Mouse (Mus musculus): Measurements from ENCODE around the gene Flnb. TPM values are rescaled to one million over a fixed set of nuclear protein-coding genes. Genes with fewer than 3 reads are reported as not detected.

The Flnb gene
- polyA plus RNA-seq, 1 experiment from 2014 or later, result 9.2 TPM

DNA sequence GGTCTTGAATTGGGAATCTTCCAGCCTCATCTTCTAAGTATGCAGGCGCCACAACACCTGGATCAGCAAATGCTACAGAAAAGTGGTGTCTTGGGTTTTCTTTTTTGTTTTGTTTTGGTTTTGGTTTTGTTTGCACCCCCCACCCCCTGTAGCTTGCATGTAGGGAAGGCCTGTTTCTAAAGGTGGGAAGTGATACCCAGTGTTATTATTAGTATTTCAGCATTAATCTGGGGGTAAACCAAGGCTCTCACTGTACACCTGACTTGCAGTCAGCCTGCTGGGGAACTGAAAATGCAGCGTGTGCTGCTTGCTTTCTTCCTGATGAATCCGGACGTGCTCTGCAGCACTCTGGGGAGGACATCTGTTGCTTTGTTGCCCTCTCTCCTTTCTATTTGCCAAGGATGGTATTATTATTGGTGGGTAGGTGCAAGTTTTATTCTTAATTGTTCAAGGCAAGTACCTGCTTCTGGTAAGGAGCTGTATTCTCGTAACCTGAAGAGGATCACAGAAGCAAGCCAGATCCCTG lies 20.9 kb downstream of the Flnb start:
- H3K4me2 ChIP-seq (ENCODE audit: low read depth, low read length), result no peak overlapping the region
- no peak overlapping the region for H3K9ac ChIP-seq (ENCODE audit: low read length)
- H3K27ac ChIP-seq (ENCODE audit: low read length), result no peak overlapping the region
- ATAC-seq (replicated peaks; ENCODE audit: extremely low read depth, insufficient read depth, low FRiP score), result no peak
- H3K4me1 ChIP-seq (ENCODE audit: control insufficient read depth, insufficient read depth, low read length), result peaks cover 7% of the 10 kb centered on the region; the same call in 1 of the 2 replicates
- H3K4me3 ChIP-seq (ENCODE audit: low read length), result no peak overlapping the region
- WGBS, result 79% methylated on average over 5 of the region's 5 CpGs
- H3K27me3 ChIP-seq (ENCODE audit: control insufficient read depth, insufficient read depth, low read length), result no peaks in the 10 kb centered on the region
- no peaks in the 10 kb centered on the region for H3K9me3 ChIP-seq (replicated peaks; ENCODE audit: control insufficient read depth, low read length)
- no peaks in the 10 kb centered on the region for H3K36me3 ChIP-seq (ENCODE audit: control insufficient read depth, insufficient read depth)

DNA sequence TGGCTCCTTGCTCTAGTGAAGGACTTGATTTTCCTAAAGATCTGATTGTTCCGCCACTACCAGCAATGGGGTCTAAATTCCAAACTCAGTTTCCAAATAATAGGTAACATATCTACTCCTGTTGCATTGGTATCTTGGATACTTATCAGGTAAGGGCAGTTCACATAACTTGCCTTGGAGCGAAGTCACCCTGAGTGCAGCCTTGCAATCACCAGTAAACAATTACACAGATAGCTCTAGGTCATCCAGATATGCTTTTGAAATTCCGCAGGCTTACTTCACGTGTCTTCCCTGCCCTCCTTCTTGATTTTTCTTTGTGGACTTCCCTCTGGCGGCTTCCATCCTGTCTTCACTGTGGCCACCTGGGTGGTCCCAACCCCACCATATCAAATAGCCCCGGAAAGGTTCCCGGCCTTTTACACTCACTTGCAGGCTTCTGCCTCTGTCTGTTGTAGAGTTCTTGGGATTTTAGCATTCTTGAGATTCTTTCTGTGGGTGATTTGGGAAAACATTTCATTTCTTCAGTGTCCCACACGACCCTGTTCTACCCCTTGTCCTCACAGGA lies 22.3 kb downstream of the Flnb start:
- WGBS, result 56% methylated on average over 8 of the region's 8 CpGs
- Histone ChIP-seq H3K4me3 (ENCODE audit: low read length) (no peak overlapping the region), H3K4me2 (ENCODE audit: low read depth, low read length) (no peak overlapping the region), H3K27me3 (ENCODE audit: control insufficient read depth, insufficient read depth, low read length) (no peaks in the 10 kb centered on the region), H3K27ac (ENCODE audit: low read length) (no peak overlapping the region), H3K4me1 (ENCODE audit: control insufficient read depth, insufficient read depth, low read length) (peaks cover 7% of the 10 kb centered on the region; the same call in 1 of the 2 replicates), H3K36me3 (ENCODE audit: control insufficient read depth, insufficient read depth) (no peaks in the 10 kb centered on the region), H3K9me3 (replicated peaks; ENCODE audit: control insufficient read depth, low read length) (no peaks in the 10 kb centered on the region), H3K9ac (ENCODE audit: low read length) (no peak overlapping the region)
- no peak for ATAC-seq (replicated peaks; ENCODE audit: extremely low read depth, insufficient read depth, low FRiP score)

DNA sequence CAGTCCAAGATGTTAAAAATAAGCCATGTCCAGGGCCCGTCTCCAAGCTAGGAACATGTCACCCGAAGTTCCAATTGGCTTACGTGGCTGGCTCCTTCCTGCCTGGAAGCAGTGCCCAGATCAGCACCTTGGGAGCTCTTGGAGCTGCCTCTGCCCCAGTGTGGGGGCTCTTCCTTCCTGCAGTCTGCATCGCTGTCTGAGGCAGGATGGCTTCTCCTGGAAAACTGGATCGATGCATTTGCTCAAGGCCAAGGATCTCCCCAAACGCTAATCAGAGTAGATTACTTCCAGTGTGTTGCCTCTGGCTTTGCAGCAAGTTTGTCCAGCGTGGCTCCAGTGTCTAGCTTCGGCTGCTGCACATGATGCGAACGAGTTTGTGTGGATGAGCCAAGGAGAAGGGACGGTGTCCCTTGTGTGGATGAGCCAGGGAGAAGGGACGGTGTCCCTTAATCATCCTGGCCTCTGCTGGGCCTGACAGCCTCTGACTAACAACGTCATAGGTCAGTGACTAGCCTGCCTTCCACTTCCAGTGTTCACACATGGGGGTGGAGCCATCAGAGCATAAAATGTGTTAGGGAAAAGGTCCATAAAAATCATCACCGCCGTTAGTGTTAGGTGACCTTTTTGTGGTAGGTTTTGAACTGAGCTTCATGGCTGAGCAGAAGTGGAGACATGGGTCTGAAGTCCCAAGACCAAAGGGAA lies 25.0 kb downstream of the Flnb start:
- Histone ChIP-seq H3K4me1 (ENCODE audit: control insufficient read depth, insufficient read depth, low read length) (peaks cover 11% of the 10 kb centered on the region), H3K27me3 (ENCODE audit: control insufficient read depth, insufficient read depth, low read length) (no peaks in the 10 kb centered on the region), H3K4me2 (ENCODE audit: low read depth, low read length) (no peak overlapping the region), H3K36me3 (ENCODE audit: control insufficient read depth, insufficient read depth) (no peaks in the 10 kb centered on the region), H3K9ac (ENCODE audit: low read length) (no peak overlapping the region), H3K4me3 (ENCODE audit: low read length) (no peak overlapping the region), H3K9me3 (replicated peaks; ENCODE audit: control insufficient read depth, low read length) (no peaks in the 10 kb centered on the region), H3K27ac (ENCODE audit: low read length) (peak overlapping the region; percentile 41; the same call in 1 of the 2 replicates)
- no peak for ATAC-seq (replicated peaks; ENCODE audit: extremely low read depth, insufficient read depth, low FRiP score)
- WGBS, result 64% methylated on average over 15 of the region's 15 CpGs

DNA sequence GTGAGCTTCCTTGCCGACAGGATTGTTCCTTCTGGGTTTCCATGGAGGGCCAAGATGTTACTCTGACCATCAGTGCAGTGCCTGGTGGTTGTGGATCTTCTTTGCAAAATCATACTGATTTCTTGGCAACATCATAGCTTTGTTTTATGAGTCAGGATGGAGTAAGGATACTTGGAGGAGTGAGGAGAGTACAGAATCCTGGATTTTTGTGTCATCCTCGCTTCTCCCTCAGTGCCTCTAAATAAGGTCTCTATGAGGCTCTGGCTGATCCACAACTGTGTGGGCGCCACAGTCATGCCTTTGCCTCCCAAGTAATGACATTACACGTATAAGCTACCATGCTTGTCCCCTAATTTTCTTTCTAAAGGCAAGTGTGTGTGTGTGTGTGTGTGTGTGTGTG lies 28.9 kb downstream of the Flnb start:
- Histone ChIP-seq H3K27ac (ENCODE audit: low read length) (no peak overlapping the region), H3K36me3 (ENCODE audit: control insufficient read depth, insufficient read depth) (no peaks in the 10 kb centered on the region), H3K9me3 (replicated peaks; ENCODE audit: control insufficient read depth, low read length) (no peaks in the 10 kb centered on the region), H3K4me3 (ENCODE audit: low read length) (no peak overlapping the region), H3K9ac (ENCODE audit: low read length) (no peak overlapping the region), H3K27me3 (ENCODE audit: control insufficient read depth, insufficient read depth, low read length) (no peaks in the 10 kb centered on the region), H3K4me1 (ENCODE audit: control insufficient read depth, insufficient read depth, low read length) (peaks cover 30% of the 10 kb centered on the region), H3K4me2 (ENCODE audit: low read depth, low read length) (no peak overlapping the region)
- 69% methylated on average over 4 of the region's 4 CpGs for WGBS
- ATAC-seq (replicated peaks; ENCODE audit: extremely low read depth, insufficient read depth, low FRiP score), result no peak

DNA sequence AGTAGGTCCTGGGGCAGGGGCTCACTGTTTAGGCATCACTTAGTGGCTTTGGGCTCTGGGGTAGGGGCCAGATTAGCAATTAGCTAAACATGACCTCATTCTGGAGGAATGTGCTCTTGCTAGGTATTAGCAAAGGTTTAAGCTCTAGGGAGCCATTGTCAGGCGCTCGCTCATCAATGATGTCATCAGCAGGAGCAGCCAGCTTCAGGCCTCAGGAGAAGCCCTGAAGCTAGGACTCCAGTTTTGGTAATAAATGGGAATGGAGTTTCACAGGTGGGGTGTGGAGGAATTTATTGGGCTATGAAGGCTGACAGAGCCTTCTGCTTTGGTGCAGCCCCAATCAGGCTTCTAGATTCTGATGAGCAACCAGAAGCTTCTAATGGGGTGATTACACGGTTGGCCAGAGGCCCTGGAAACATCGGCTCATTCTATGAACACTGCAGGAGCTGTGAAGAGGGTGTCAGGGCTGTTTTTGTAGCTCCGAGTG lies 30.0 kb downstream of the Flnb start:
- ATAC-seq (replicated peaks; ENCODE audit: extremely low read depth, insufficient read depth, low FRiP score), result no peak
- WGBS, result 24% methylated on average over 5 of the region's 5 CpGs
- no peaks in the 10 kb centered on the region for H3K9me3 ChIP-seq (replicated peaks; ENCODE audit: control insufficient read depth, low read length)
- no peak overlapping the region for H3K4me2 ChIP-seq (ENCODE audit: low read depth, low read length)
- no peak overlapping the region for H3K4me3 ChIP-seq (ENCODE audit: low read length)
- H3K27ac ChIP-seq (ENCODE audit: low read length), result 0 out of 2 replicates have a peak overlapping the region, but pooled peaks have one; percentile 37
- no peak overlapping the region for H3K9ac ChIP-seq (ENCODE audit: low read length)
- H3K27me3 ChIP-seq (ENCODE audit: control insufficient read depth, insufficient read depth, low read length), result no peaks in the 10 kb centered on the region
- no peaks in the 10 kb centered on the region for H3K36me3 ChIP-seq (ENCODE audit: control insufficient read depth, insufficient read depth)
- peaks cover 36% of the 10 kb centered on the region for H3K4me1 ChIP-seq (ENCODE audit: control insufficient read depth, insufficient read depth, low read length)

DNA sequence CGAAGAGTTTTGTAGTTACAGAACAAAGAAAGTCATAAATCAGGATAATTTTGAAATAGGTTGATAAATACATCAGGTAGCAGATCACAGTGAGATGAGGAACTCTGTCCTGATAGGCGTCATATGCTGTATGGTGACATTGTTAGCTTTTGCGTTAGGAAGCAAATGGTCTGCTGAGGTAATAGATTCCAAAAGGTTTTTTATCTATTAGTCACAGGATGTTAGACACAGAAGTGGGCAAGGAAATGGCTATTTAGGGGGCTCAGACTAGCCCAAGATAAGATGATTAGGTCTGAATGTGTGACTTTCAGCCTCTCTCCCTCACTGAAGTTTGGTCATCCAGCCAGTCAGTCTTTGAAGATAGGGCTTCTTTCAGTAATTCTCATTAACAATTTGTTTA lies 33.2 kb downstream of the Flnb start:
- Histone ChIP-seq H3K4me1 (ENCODE audit: control insufficient read depth, insufficient read depth, low read length) (peaks cover 50% of the 10 kb centered on the region), H3K27me3 (ENCODE audit: control insufficient read depth, insufficient read depth, low read length) (no peaks in the 10 kb centered on the region), H3K27ac (ENCODE audit: low read length) (peak overlapping the region; percentile 81), H3K9ac (ENCODE audit: low read length) (no peak overlapping the region; the same call in 1 of the 2 replicates), H3K4me3 (ENCODE audit: low read length) (no peak overlapping the region), H3K4me2 (ENCODE audit: low read depth, low read length) (no peak overlapping the region), H3K36me3 (ENCODE audit: control insufficient read depth, insufficient read depth) (no peaks in the 10 kb centered on the region), H3K9me3 (replicated peaks; ENCODE audit: control insufficient read depth, low read length) (no peaks in the 10 kb centered on the region)
- 59% methylated on average over 3 of the region's 3 CpGs for WGBS
- ATAC-seq (replicated peaks; ENCODE audit: extremely low read depth, insufficient read depth, low FRiP score), result no peak

DNA sequence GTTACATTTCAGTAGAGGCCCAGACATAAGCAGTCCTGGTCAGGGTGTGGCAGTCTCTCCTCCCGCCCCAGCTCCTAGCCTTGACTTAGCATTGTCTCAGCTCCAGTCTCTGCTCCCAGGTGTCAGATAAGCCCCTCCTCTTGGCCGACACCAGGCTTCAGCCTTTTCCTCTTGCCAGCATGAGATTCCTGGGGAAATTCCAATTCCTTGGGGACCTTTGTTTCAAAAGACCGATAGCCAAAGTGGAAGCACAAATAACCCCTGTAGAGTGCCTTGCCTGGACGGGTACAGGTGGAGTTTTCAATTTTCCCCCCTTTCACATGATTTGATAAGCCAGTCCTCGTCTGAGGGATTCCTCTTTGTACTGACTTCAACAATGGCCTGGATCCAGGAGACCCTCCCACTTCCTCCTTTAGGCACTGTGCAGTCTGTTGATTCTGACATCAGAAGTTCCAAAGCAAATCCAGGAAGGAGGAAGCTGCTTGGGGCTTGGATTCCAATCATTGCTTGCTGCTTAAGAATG lies 33.8 kb downstream of the Flnb start:
- ATAC-seq (replicated peaks; ENCODE audit: extremely low read depth, insufficient read depth, low FRiP score), result peak; percentile 78
- Histone ChIP-seq H3K36me3 (ENCODE audit: control insufficient read depth, insufficient read depth) (no peaks in the 10 kb centered on the region), H3K9ac (ENCODE audit: low read length) (peak overlapping the region; percentile 8), H3K4me1 (ENCODE audit: control insufficient read depth, insufficient read depth, low read length) (peaks cover 50% of the 10 kb centered on the region), H3K9me3 (replicated peaks; ENCODE audit: control insufficient read depth, low read length) (no peaks in the 10 kb centered on the region), H3K4me3 (ENCODE audit: low read length) (no peak overlapping the region), H3K27ac (ENCODE audit: low read length) (peak overlapping the region; percentile 81), H3K27me3 (ENCODE audit: control insufficient read depth, insufficient read depth, low read length) (no peaks in the 10 kb centered on the region), H3K4me2 (ENCODE audit: low read depth, low read length) (peak overlapping the region; percentile 51)
- WGBS, result 18% methylated on average over 5 of the region's 5 CpGs

DNA sequence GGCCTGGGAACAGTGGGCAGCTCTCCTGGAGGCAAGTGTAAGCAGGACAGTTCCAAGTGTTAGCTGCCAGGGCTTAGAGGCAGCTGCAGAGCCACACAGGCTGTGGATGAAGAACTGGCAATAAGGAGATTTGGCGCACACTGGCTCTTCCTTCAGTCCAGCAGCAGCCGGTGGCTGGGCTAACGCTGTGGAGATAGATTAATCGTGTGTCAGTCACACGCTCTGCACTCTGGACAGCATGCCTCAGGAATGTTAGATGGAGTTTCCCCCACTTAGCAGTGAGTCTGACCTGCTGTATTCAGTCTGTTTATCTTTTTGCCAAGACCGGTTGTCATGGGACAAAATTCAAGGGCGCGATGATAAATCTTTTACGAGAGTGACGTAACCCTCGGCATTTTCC lies 35.9 kb downstream of the Flnb start:
- WGBS, result 10% methylated on average over 11 of the region's 11 CpGs
- Histone ChIP-seq H3K36me3 (ENCODE audit: control insufficient read depth, insufficient read depth) (no peaks in the 10 kb centered on the region), H3K27ac (ENCODE audit: low read length) (peak overlapping the region; percentile 63), H3K4me1 (ENCODE audit: control insufficient read depth, insufficient read depth, low read length) (peaks cover 39% of the 10 kb centered on the region), H3K9me3 (replicated peaks; ENCODE audit: control insufficient read depth, low read length) (no peaks in the 10 kb centered on the region), H3K4me2 (ENCODE audit: low read depth, low read length) (peak overlapping the region; percentile 23), H3K4me3 (ENCODE audit: low read length) (no peak overlapping the region), H3K9ac (ENCODE audit: low read length) (no peak overlapping the region), H3K27me3 (ENCODE audit: control insufficient read depth, insufficient read depth, low read length) (no peaks in the 10 kb centered on the region)
- ATAC-seq (replicated peaks; ENCODE audit: extremely low read depth, insufficient read depth, low FRiP score), result peak; percentile 82

DNA sequence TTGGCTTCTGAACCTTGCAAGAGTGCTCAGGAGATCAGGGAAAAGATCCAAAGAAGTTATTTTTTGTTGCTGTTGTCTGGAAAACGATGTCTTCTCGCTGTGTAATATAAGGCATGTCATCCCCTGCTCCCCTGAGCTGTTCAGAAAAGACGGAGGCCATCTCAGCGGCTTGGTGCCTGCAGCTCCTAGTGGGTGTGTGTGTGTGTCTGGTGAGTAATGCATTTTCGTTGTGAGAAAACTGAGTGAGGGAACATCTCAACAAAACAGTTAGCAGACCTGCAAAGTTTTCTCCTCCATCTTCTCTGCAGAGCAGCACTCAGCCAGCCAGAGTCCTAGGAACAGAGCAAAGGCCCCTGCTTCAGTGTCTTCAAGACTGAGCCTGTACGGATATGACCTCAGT lies 36.6 kb downstream of the Flnb start:
- Histone ChIP-seq H3K27ac (ENCODE audit: low read length) (no peak overlapping the region), H3K4me2 (ENCODE audit: low read depth, low read length) (no peak overlapping the region), H3K36me3 (ENCODE audit: control insufficient read depth, insufficient read depth) (no peaks in the 10 kb centered on the region), H3K9me3 (replicated peaks; ENCODE audit: control insufficient read depth, low read length) (no peaks in the 10 kb centered on the region), H3K4me1 (ENCODE audit: control insufficient read depth, insufficient read depth, low read length) (peaks cover 39% of the 10 kb centered on the region), H3K27me3 (ENCODE audit: control insufficient read depth, insufficient read depth, low read length) (no peaks in the 10 kb centered on the region), H3K9ac (ENCODE audit: low read length) (no peak overlapping the region), H3K4me3 (ENCODE audit: low read length) (no peak overlapping the region)
- ATAC-seq (replicated peaks; ENCODE audit: extremely low read depth, insufficient read depth, low FRiP score), result no peak
- WGBS, result 82% methylated on average over 6 of the region's 6 CpGs

Data from heart, embryonic 16.5 days (tissue).